Mouse (Mus musculus): Measurements from ENCODE around the gene Vgll2. TPM values are rescaled to one million over a fixed set of nuclear protein-coding genes. Genes with fewer than 3 reads are reported as not detected.

The Vgll2 gene
- polyA plus RNA-seq, 1 experiment = not detected

DNA sequence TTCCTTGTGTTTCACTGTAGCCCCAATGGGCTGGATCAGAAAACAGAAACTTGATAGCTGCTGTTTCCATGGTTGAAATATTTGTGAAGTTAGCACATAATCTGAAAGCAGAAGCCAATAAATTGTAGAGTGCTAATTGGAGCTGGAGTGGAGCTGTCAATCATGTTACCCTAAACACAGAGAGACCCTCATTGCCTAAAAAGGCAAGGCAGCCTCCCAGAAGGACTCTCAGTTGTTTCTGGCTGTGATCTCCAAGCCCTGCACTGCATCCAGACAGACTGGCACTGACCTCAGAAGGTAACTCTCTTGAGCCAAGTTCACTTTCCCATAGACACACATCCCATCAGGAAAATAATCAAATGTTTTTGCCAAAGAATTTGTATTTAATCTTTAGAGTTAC lies 11.4 kb downstream of the Vgll2 start:
- Histone ChIP-seq H3K4me1 (ENCODE audit: control insufficient read depth, insufficient read depth, low read length) (no peaks in the 10 kb centered on the region), H3K4me3 (replicated peaks; ENCODE audit: control insufficient read depth, low read depth, low read length) (no peak overlapping the region), H3K27ac (ENCODE audit: control insufficient read depth, insufficient read depth, low read depth, low read length, poor library complexity) (no peak overlapping the region)
- TF ChIP-seq CTCF (IDR thresholded peaks at IDR 0.05; ENCODE audit: control insufficient read depth, insufficient read depth, low read length) (no peak), POLR2A (IDR thresholded peaks at IDR 0.05; ENCODE audit: borderline replicate concordance, control insufficient read depth, low read depth, low read length) (no peak)

GRCm38 (mm10) chr10:52039392-52039791 lies 17.1 kb downstream of the Vgll2 start:
- Histone ChIP-seq H3K4me3 (replicated peaks; ENCODE audit: control insufficient read depth, low read depth, low read length) (no peak overlapping the region), H3K4me1 (ENCODE audit: control insufficient read depth, insufficient read depth, low read length) (no peaks in the 10 kb centered on the region), H3K27ac (ENCODE audit: control insufficient read depth, insufficient read depth, low read depth, low read length, poor library complexity) (no peak overlapping the region)
- 48% methylated on average over 1 of the region's 1 CpGs for WGBS
- TF ChIP-seq POLR2A (IDR thresholded peaks at IDR 0.05; ENCODE audit: borderline replicate concordance, control insufficient read depth, low read depth, low read length) = no peak
- no peak for TF ChIP-seq CTCF (IDR thresholded peaks at IDR 0.05; ENCODE audit: control insufficient read depth, insufficient read depth, low read length)

DNA sequence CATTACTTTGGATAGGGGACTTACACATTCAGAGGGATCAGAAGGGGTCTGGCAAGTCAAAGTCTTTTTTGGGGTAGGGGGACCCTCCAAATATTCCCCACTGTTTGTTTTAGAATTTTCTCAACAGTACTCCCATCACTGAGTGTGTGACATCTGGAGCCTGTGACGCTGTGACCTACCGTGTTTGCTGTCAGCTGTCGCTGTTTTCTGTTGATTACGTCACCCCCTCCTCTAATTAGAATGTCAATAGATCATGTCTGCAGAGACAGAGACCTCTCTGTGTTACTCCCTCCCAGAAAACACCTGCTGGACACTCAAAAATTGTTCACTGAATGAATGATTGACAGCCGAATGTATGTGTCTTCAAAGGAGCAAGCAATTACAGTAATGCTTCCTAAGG lies 20.8 kb downstream of the Vgll2 start:
- no peak overlapping the region for H3K4me3 ChIP-seq (replicated peaks; ENCODE audit: control insufficient read depth, low read depth, low read length)
- 84% methylated on average over 5 of the region's 5 CpGs for WGBS
- TF ChIP-seq POLR2A (IDR thresholded peaks at IDR 0.05; ENCODE audit: borderline replicate concordance, control insufficient read depth, low read depth, low read length) = no peak
- TF ChIP-seq CTCF (IDR thresholded peaks at IDR 0.05; ENCODE audit: control insufficient read depth, insufficient read depth, low read length) = no peak
- no peak overlapping the region for H3K27ac ChIP-seq (ENCODE audit: control insufficient read depth, insufficient read depth, low read depth, low read length, poor library complexity)
- no peaks in the 10 kb centered on the region for H3K4me1 ChIP-seq (ENCODE audit: control insufficient read depth, insufficient read depth, low read length)

GRCm38 (mm10) chr10:52048287-52048686 lies 26.0 kb downstream of the Vgll2 start:
- H3K4me3 ChIP-seq (replicated peaks; ENCODE audit: control insufficient read depth, low read depth, low read length) = no peak overlapping the region
- 32% methylated on average over 3 of the region's 3 CpGs for WGBS
- no peak for TF ChIP-seq POLR2A (IDR thresholded peaks at IDR 0.05; ENCODE audit: borderline replicate concordance, control insufficient read depth, low read depth, low read length)
- H3K27ac ChIP-seq (ENCODE audit: control insufficient read depth, insufficient read depth, low read depth, low read length, poor library complexity) = no peak overlapping the region
- no peaks in the 10 kb centered on the region for H3K4me1 ChIP-seq (ENCODE audit: control insufficient read depth, insufficient read depth, low read length)

DNA sequence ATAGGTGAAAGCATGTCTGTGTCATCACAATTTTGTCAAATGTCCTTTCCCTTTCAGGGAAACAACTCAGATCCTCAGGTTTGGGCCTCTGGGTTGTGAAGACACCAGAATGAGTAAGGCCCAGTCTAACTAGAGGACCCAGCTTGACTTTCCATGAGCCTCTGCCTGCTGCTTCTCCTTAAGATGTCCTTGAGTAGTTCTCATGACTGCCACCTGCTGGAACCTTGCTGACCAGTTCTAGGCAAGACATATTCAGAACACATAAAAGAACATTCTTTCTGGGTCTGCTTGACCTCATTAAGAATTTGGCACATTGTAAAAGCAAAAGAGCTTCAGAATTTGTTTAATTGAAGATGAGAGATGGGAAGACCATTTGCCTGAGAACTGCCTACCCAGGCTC lies 50.2 kb downstream of the Vgll2 start:
- Histone ChIP-seq H3K4me3 (replicated peaks; ENCODE audit: control insufficient read depth, low read depth, low read length) (no peak overlapping the region), H3K4me1 (ENCODE audit: control insufficient read depth, insufficient read depth, low read length) (no peaks in the 10 kb centered on the region), H3K27ac (ENCODE audit: control insufficient read depth, insufficient read depth, low read depth, low read length, poor library complexity) (no peak overlapping the region)
- TF ChIP-seq POLR2A (IDR thresholded peaks at IDR 0.05; ENCODE audit: borderline replicate concordance, control insufficient read depth, low read depth, low read length) (no peak), CTCF (IDR thresholded peaks at IDR 0.05; ENCODE audit: control insufficient read depth, insufficient read depth, low read length) (no peak)

Other genes with a start within 250 kb of the Vgll2 start
- not detected in 2 replicates for gene Ros1, start 172.7 kb downstream of the Vgll2 start, polyA plus RNA-seq (2011; ENCODE audit: insufficient read depth, insufficient read length, low replicate concordance, missing spikeins)
- gene Dcbld1, start 211.1 kb downstream of the Vgll2 start, polyA plus RNA-seq (2011; ENCODE audit: insufficient read depth, insufficient read length, low replicate concordance, missing spikeins) = 1.1 and 2.4 TPM in 2 replicates

Measured in bone marrow, adult 2 months (tissue).